Comparison of ENCODE assay signal across 9 mouse cellular contexts in genomic region chr11:107334849-107335484, GRCm38 (mm10).
DNase-seq lines count a peak whose midpoint lies in the region; ATAC-seq and TF ChIP-seq lines count a peak whose summit lies in the region.
"Had no signal": no experiment of that assay in that cellular context is flagged by ENCODE, and none has a peak within 500 bp of the region (broad histone marks: within the 10 kb centered on the region; RNA-seq: fewer than 3 reads in every experiment).

No protein-coding gene starts in this region.

- 0 out of 2 replicates have a peak, but pooled peaks have one; percentile 4 for TF ChIP-seq CTCF in heart, adult 2 months (IDR thresholded peaks at IDR 0.05)

- 0 out of 2 replicates have a peak overlapping the region, but pooled peaks have one; percentile 1 for H3K9ac ChIP-seq in heart, adult 2 months (ENCODE audit: low read depth, low read length)
- H3K9ac ChIP-seq: midbrain, embryonic 12.5 days had no signal

- H3K4me3 ChIP-seq in heart, adult 2 months: peak overlapping the region; percentile 42; the same call in 1 of the 2 replicates
- H3K4me3 ChIP-seq: midbrain, embryonic 12.5 days had no signal

- 17% methylated on average over 15 of the region's 15 CpGs for WGBS in heart, adult 2 months

- H3K27me3 ChIP-seq in heart, adult 2 months (ENCODE audit: control insufficient read depth, insufficient read depth, low read length): no peaks in the 10 kb centered on the region
- H3K27me3 ChIP-seq: midbrain, embryonic 12.5 days had no signal

- H3K27ac ChIP-seq in heart, adult 2 months: peak overlapping the region; percentile 98
- H3K27ac ChIP-seq: midbrain, embryonic 12.5 days had no signal

- TF ChIP-seq EP300 in heart, adult 2 months (IDR thresholded peaks at IDR 0.05; ENCODE audit: insufficient read depth, low read depth, low read length): peak; percentile 91

- DNase-seq in adrenal gland, postnatal 36 days: peak; percentile 30 to 44
- no peak for DNase-seq in adrenal gland, postnatal 4 days (ENCODE audit: low spot score in 2 of 2)
- DNase-seq in heart, adult 2 months: peak; percentile 68 to 80
- DNase-seq in kidney, adult 18-20 months: peak; percentile 44
- DNase-seq in lung, postnatal 14 days: peak; percentile 50
- DNase-seq in spleen, postnatal 36 days (ENCODE audit: low spot score in 2 of 2): no peak
- no peak for DNase-seq in frontal cortex, postnatal 10 days (ENCODE audit: low spot score in 2 of 2)

- 0 out of 2 replicates have a peak, but pooled peaks cover under 1% of the 10 kb centered on the region for H3K79me2 ChIP-seq in heart, adult 2 months (replicated peaks; ENCODE audit: control insufficient read depth, insufficient read depth, low read length)

- TF ChIP-seq POLR2A in heart, adult 2 months (IDR thresholded peaks at IDR 0.05; ENCODE audit: insufficient read depth, low read depth, low read length): peak; percentile 77

- ATAC-seq in megakaryocyte, adult 5-6 weeks (ENCODE audit: poor library complexity, severe bottlenecking): no peak

- H3K4me1 ChIP-seq in heart, adult 2 months (ENCODE audit: control insufficient read depth, insufficient read depth, low read length): peaks cover 23% of the 10 kb centered on the region

- intact Hi-C loops in heart, adult 2 months (cut with DNase I): loop anchor here (1.0 to 5.0 kb wide), 2 partner anchors 58 to 134 kb away; no protein-coding TSS in a partner anchor

- H3K36me3 ChIP-seq in heart, adult 2 months (ENCODE audit: control insufficient read depth, insufficient read depth, low read length): peaks cover 13% of the 10 kb centered on the region
- H3K36me3 ChIP-seq: midbrain, embryonic 12.5 days had no signal

Comparison
In these comparisons a context has a peak if more than half of its experiments do, and no peak if none do; other contexts are left out.
1. DNase-seq: peak in adrenal gland, postnatal 36 days (2 of 2), heart, adult 2 months (2 of 2), kidney, adult 18-20 months (single experiment) and lung, postnatal 14 days (single experiment); none in adrenal gland, postnatal 4 days (0 of 2), spleen, postnatal 36 days (0 of 2) and frontal cortex, postnatal 10 days (0 of 2).